Mouse (Mus musculus): Measurements from ENCODE around the gene Olfr1416. TPM values are rescaled to one million over a fixed set of nuclear protein-coding genes. Genes with fewer than 3 reads are reported as not detected.

Gene Olfr1416
- polyA plus RNA-seq, 1 experiment: not detected

DNA sequence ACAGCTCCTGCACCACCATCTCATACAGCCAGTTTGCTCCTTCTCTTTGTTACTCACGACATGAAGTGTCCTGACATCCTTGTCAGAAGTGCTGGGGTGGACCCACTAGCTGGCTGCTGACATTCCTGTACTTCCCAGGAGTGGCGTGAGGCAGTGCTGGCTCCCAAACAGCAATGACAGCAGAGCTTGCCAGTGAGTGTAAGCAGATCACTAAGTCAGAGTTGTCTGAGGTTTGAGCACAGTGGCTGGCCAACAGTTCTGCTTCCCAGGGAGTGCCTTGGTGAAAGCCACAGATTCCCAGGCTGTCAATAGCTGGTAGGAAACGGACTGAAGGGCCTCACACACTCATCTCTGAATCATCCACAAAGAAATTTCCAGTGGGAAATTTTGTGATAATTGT, 36.6 kb downstream of the Olfr1416 start:
- no peak for TF ChIP-seq CTCF (conservative IDR thresholded peaks at IDR 0.05; ENCODE audit: insufficient read depth, insufficient read length, low read depth, low read length)
- TF ChIP-seq POLR2A (IDR thresholded peaks at IDR 0.05; ENCODE audit: low read depth, low read length): no peak
- Histone ChIP-seq H3K36me3 (ENCODE audit: control insufficient read depth, insufficient read depth, low read length) (peaks cover 4% of the 10 kb centered on the region; the same call in 1 of the 2 replicates), H3K27ac (ENCODE audit: insufficient read depth, low read depth, low read length) (no peak overlapping the region), H3K4me1 (ENCODE audit: control insufficient read depth, insufficient read depth, low read length) (no peaks in the 10 kb centered on the region), H3K4me3 (ENCODE audit: insufficient read depth, low read depth, low read length) (no peak overlapping the region), H3K27me3 (replicated peaks; ENCODE audit: control insufficient read depth, insufficient read depth, low read length) (no peaks in the 10 kb centered on the region)
- 68% methylated on average over 3 of the region's 3 CpGs for WGBS
- DNase-seq: no peak

DNA sequence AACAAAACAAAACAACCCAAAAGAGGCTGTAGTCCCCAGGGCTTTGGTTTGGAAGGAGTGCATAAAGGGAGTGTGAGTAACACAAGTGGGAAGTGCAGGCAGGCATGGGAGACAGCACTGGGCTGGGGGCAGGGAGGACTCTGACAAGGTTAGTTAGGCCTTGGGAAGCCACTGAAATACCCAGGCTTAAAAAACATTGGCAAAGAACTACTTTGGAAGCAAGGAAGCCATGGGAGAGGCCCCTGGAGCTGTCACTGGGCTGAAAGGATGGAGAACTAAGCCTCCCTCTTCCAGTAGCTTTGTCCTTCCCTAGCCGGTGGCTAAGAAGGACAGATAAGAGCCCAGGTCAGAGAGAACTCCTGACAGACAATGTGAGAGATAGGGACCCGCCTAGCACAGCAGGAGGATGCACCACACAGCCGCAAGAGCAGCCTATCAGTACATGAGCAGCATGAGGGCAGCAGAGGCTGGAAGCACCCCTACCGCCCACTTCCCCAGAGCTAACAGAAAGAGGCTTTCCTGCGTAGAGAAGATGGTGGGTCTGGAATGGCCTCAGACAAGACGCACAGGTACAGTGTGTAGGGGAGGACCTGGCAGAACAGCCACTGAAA, 43.4 kb downstream of the Olfr1416 start:
- no peaks in the 10 kb centered on the region for H3K27me3 ChIP-seq (replicated peaks; ENCODE audit: control insufficient read depth, insufficient read depth, low read length)
- 94% methylated on average over 6 of the region's 6 CpGs for WGBS
- TF ChIP-seq CTCF (conservative IDR thresholded peaks at IDR 0.05; ENCODE audit: insufficient read depth, insufficient read length, low read depth, low read length) (no peak), POLR2A (IDR thresholded peaks at IDR 0.05; ENCODE audit: low read depth, low read length) (no peak)
- DNase-seq: no peak
- H3K36me3 ChIP-seq (ENCODE audit: control insufficient read depth, insufficient read depth, low read length): peaks cover 4% of the 10 kb centered on the region; the same call in 1 of the 2 replicates
- no peaks in the 10 kb centered on the region for H3K4me1 ChIP-seq (ENCODE audit: control insufficient read depth, insufficient read depth, low read length)
- no peak overlapping the region for H3K27ac ChIP-seq (ENCODE audit: insufficient read depth, low read depth, low read length)
- no peak overlapping the region for H3K4me3 ChIP-seq (ENCODE audit: insufficient read depth, low read depth, low read length)

DNA sequence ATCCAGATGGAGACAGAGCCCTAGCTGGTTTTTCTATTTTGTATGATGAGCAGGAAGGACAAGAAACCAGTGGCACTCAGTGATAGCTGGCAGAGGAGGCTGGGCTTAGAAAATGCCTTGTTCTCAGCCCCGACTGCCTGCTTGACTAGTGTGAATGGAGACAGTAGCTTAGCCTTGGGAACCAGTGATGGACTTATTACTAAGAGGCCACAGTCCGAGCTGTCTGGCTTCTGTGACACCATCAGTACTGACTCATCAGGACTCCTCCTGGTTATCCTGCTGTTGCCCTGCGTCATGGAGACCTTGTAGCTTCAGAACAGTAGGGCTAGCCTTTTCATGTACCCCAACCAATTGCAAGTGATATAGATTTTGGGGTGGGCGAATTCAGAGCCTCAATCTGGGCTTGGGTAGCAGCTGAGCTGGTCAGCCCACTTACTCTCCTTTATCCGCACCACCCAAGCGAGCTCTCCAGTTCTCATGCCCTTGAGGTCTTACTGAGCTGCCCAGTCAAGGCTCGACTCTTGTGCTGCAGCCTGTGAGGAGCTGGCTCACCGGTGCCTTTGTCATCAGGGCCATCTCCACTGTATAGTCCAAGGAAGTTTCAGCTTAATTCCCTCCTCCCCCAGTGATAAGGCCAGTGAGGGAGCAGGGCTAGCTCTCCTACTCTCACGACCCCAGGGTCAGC, 44.7 kb downstream of the Olfr1416 start:
- 0 out of 2 replicates have a peak, but pooled peaks cover 1% of the 10 kb centered on the region for H3K36me3 ChIP-seq (ENCODE audit: control insufficient read depth, insufficient read depth, low read length)

DNA sequence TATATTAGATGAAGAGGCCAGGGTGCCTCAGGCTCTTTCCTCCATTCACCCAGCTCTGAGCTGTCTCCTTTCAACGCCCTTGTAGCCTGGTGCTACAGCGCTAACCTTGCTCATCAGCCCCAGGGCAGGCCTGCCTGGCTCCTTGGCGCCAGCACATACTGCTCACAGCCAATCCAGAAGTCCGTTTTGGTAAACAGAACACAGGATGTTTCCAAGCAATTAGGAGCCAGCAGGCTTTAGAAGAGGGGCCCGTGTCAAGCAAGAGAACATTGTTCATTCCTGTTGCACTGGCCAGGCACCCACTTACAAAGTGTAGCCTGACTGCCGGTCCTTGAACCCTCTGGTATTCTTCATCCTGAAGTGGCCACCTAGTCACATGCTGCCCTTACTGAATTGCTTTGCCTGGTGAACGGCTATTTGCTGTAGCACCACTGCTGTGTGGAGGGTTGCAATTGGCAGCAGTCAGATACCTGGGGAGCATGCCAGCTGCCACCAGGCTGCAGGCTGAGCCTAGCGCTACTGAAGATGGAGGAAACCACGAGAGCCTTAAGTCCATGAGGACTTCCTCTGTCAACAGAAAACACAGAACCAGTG, 47.1 kb downstream of the Olfr1416 start:
- WGBS: 40% methylated on average over 9 of the region's 9 CpGs
- Histone ChIP-seq H3K4me3 (ENCODE audit: insufficient read depth, low read depth, low read length) (no peak overlapping the region), H3K36me3 (ENCODE audit: control insufficient read depth, insufficient read depth, low read length) (0 out of 2 replicates have a peak, but pooled peaks cover 1% of the 10 kb centered on the region), H3K4me1 (ENCODE audit: control insufficient read depth, insufficient read depth, low read length) (no peaks in the 10 kb centered on the region), H3K27me3 (replicated peaks; ENCODE audit: control insufficient read depth, insufficient read depth, low read length) (no peaks in the 10 kb centered on the region), H3K27ac (ENCODE audit: insufficient read depth, low read depth, low read length) (no peak overlapping the region)
- no peak for TF ChIP-seq POLR2A (IDR thresholded peaks at IDR 0.05; ENCODE audit: low read depth, low read length)
- TF ChIP-seq CTCF (conservative IDR thresholded peaks at IDR 0.05; ENCODE audit: insufficient read depth, insufficient read length, low read depth, low read length): no peak
- DNase-seq: peak; percentile 23

More for the DNA sequence above, 44.7 kb downstream of the Olfr1416 start:
- no peaks in the 10 kb centered on the region for H3K27me3 ChIP-seq (replicated peaks; ENCODE audit: control insufficient read depth, insufficient read depth, low read length)
- TF ChIP-seq CTCF (conservative IDR thresholded peaks at IDR 0.05; ENCODE audit: insufficient read depth, insufficient read length, low read depth, low read length) (no peak), POLR2A (IDR thresholded peaks at IDR 0.05; ENCODE audit: low read depth, low read length) (no peak)
- no peak for DNase-seq
- WGBS: 92% methylated on average over 9 of the region's 9 CpGs
- H3K4me3 ChIP-seq (ENCODE audit: insufficient read depth, low read depth, low read length): no peak overlapping the region
- H3K27ac ChIP-seq (ENCODE audit: insufficient read depth, low read depth, low read length): no peak overlapping the region
- H3K4me1 ChIP-seq (ENCODE audit: control insufficient read depth, insufficient read depth, low read length): no peaks in the 10 kb centered on the region

DNA sequence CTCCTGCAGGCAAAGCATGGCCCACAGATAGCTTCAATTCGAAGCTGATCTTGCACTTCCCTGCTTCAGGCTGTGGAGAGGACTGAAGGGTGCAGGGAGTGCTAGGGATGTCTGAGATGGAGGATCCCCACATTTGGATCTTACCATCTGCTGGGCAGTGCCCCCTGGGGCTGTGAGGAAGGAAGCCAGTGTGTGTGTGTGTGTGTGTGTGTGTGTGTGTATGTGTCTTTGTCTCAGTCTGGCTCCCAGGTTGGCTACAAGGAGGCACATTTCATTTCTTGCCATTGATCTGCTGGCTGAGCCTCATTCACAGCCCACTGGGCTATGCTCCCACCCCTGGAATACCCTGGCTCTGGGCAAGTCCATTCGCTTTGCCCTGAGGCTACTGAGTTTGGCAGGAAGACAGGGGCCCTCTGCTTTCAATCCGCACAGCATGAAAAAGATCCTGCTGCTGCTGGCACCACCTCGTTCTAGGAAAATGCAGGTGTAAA, 48.0 kb downstream of the Olfr1416 start:
- no peak for DNase-seq
- WGBS: 71% methylated on average over 4 of the region's 4 CpGs
- no peak overlapping the region for H3K27ac ChIP-seq (ENCODE audit: insufficient read depth, low read depth, low read length)

DNA sequence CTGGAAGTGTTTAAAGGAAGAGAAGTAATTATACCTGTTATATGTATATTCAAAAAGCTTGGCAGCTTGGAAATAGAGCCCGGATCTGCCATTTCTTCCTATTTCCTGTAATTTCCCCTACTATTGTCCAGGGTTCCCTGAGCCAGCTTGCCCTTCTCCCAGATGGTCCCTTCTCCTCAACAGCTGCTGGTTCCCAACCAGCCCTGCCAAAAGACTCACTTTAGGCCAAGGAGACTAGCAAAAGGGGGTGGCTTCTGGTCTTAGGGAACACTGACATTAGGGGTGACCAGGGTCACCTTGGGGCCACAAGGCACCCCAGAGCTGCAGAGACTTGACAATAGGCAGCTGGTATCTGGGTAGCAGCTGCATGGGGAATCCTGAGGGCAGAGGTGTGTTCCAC, 49.9 kb downstream of the Olfr1416 start:
- Histone ChIP-seq H3K36me3 (ENCODE audit: control insufficient read depth, insufficient read depth, low read length) (no peaks in the 10 kb centered on the region), H3K27ac (ENCODE audit: insufficient read depth, low read depth, low read length) (no peak overlapping the region), H3K4me1 (ENCODE audit: control insufficient read depth, insufficient read depth, low read length) (no peaks in the 10 kb centered on the region), H3K4me3 (ENCODE audit: insufficient read depth, low read depth, low read length) (no peak overlapping the region), H3K27me3 (replicated peaks; ENCODE audit: control insufficient read depth, insufficient read depth, low read length) (no peaks in the 10 kb centered on the region)
- DNase-seq: no peak
- TF ChIP-seq CTCF (conservative IDR thresholded peaks at IDR 0.05; ENCODE audit: insufficient read depth, insufficient read length, low read depth, low read length) (no peak), POLR2A (IDR thresholded peaks at IDR 0.05; ENCODE audit: low read depth, low read length) (no peak)
- 65% methylated on average over 1 of the region's 1 CpGs for WGBS

More for the DNA sequence above, 48.0 kb downstream of the Olfr1416 start:
- Histone ChIP-seq H3K36me3 (ENCODE audit: control insufficient read depth, insufficient read depth, low read length) (0 out of 2 replicates have a peak, but pooled peaks cover 1% of the 10 kb centered on the region), H3K4me3 (ENCODE audit: insufficient read depth, low read depth, low read length) (no peak overlapping the region), H3K4me1 (ENCODE audit: control insufficient read depth, insufficient read depth, low read length) (no peaks in the 10 kb centered on the region), H3K27me3 (replicated peaks; ENCODE audit: control insufficient read depth, insufficient read depth, low read length) (no peaks in the 10 kb centered on the region)
- TF ChIP-seq CTCF (conservative IDR thresholded peaks at IDR 0.05; ENCODE audit: insufficient read depth, insufficient read length, low read depth, low read length) (no peak), POLR2A (IDR thresholded peaks at IDR 0.05; ENCODE audit: low read depth, low read length) (no peak)

DNA sequence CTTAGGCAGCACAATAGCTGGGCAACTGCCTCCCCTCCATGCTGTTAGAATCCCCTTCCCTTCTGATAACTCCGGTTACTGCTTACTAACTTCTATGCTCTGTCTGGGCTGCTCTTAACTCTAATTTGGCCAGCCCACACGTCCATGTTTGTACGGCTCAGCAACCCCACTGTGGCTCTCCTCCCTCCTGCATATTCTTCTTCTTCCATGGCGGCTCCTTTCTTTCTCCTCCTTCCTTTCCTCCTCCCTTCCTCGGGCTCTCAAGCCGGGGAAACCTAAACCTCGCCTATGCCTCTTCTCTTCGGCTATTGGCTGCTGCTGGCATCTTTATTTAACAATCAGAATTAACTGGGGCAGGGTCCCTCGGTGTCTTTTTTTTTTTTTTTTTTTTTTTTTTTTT, 52.1 kb downstream of the Olfr1416 start:
- Histone ChIP-seq H3K4me1 (ENCODE audit: control insufficient read depth, insufficient read depth, low read length) (no peaks in the 10 kb centered on the region), H3K27ac (ENCODE audit: insufficient read depth, low read depth, low read length) (no peak overlapping the region), H3K4me3 (ENCODE audit: insufficient read depth, low read depth, low read length) (no peak overlapping the region), H3K36me3 (ENCODE audit: control insufficient read depth, insufficient read depth, low read length) (no peaks in the 10 kb centered on the region), H3K27me3 (replicated peaks; ENCODE audit: control insufficient read depth, insufficient read depth, low read length) (no peaks in the 10 kb centered on the region)
- WGBS: 66% methylated on average over 9 of the region's 9 CpGs
- DNase-seq: no peak
- TF ChIP-seq CTCF (conservative IDR thresholded peaks at IDR 0.05; ENCODE audit: insufficient read depth, insufficient read length, low read depth, low read length) (no peak), POLR2A (IDR thresholded peaks at IDR 0.05; ENCODE audit: low read depth, low read length) (no peak)

Measured in kidney, adult 2 months (tissue).